Mouse (Mus musculus) midbrain, embryonic 16.5 days (tissue): ENCODE measurements at regions not wholly inside any gene's neighbourhood (a gene's known extent, or its start where the extent isn't known, plus 50 kb on each side); places are given as distances from the start of the nearest gene placed in this dataset.

Source experiments
- ATAC-seq: fragments of 200-750 bp; cut with Nextera tagmentation; 2 replicates; pipeline ENCODE4 v1.8.0; 2017; ENCODE audit warnings: moderate TSS enrichment
- H3K27ac ChIP-seq: fragments of 300-500 bp; sonication (generic); 2 replicates; pipeline ENCODE4 v1.5.1; 2014; ENCODE audit warnings: mild to moderate bottlenecking, low read length, mixed read lengths
- H3K27me3 ChIP-seq: fragments of 300-500 bp; sonication (generic); 2 replicates; pipeline ENCODE4 v1.6.1; 2014; ENCODE audit warnings: low read depth, low read length, mixed read lengths; ENCODE audit not compliant: control insufficient read depth, insufficient read depth
- H3K36me3 ChIP-seq: fragments of 300-500 bp; sonication (generic); 2 replicates; pipeline ENCODE4 v1.6.1; 2014; ENCODE audit warnings: mild to moderate bottlenecking, low read length, moderate library complexity, mixed read lengths; ENCODE audit not compliant: control insufficient read depth, insufficient read depth
- H3K4me1 ChIP-seq: fragments of 300-500 bp; sonication (generic); 2 replicates; pipeline ENCODE4 v1.6.1; 2014; ENCODE audit warnings: mild to moderate bottlenecking, low read length, mixed read lengths; ENCODE audit not compliant: control insufficient read depth, insufficient read depth
- H3K4me2 ChIP-seq: fragments of 300-500 bp; sonication (generic); 2 replicates; pipeline ENCODE4 v1.6.1; 2014; ENCODE audit warnings: mild to moderate bottlenecking, low read length, mixed read lengths
- H3K4me3 ChIP-seq: fragments of 300-500 bp; sonication (generic); 2 replicates; pipeline ENCODE4 v1.5.1; 2014; ENCODE audit warnings: low read depth, mild to moderate bottlenecking, low read length, moderate library complexity, mixed read lengths
- H3K9ac ChIP-seq: fragments of 300-500 bp; sonication (generic); 2 replicates; pipeline ENCODE4 v1.6.1; 2014; ENCODE audit warnings: low read depth, low read length, mixed read lengths
- H3K9me3 ChIP-seq: fragments of 300-500 bp; sonication (generic); replicated peaks from 2 replicates; pipeline ENCODE4 v1.6.1; 2014; ENCODE audit warnings: mild to moderate bottlenecking, low read length, mixed read lengths; ENCODE audit not compliant: control insufficient read depth, poor library complexity, severe bottlenecking
- WGBS: fragments of 180-500 bp; shearing (Covaris S2); extraction: QIAGEN DNeasy Blood & Tissue Kit; methylation state at CpG from one replicate; pipeline ENCODE4 v1.1.7; 2014; 5-methylcytosine and 5-hydroxymethylcytosine counted together

GRCm38 (mm10) chr5:41563441-41563840, 144.5 kb downstream of the Rab28 start:
- Histone ChIP-seq H3K27me3 (no peaks in the 10 kb centered on the region), H3K9me3 (no peaks in the 10 kb centered on the region), H3K36me3 (no peaks in the 10 kb centered on the region), H3K4me3 (no peak overlapping the region), H3K27ac (no peak overlapping the region), H3K9ac (no peak overlapping the region), H3K4me1 (no peaks in the 10 kb centered on the region), H3K4me2 (no peak overlapping the region)
- ATAC-seq = no peak
- WGBS = 84% methylated on average over 4 of the region's 4 CpGs

- no peak overlapping the region for H3K27ac ChIP-seq
- 94% methylated on average over 1 of the region's 1 CpGs for WGBS
- H3K36me3 ChIP-seq = no peaks in the 10 kb centered on the region
Observed at GRCm38 (mm10) chr5:41562299-41562698, 145.7 kb downstream of the Rab28 start.

GRCm38 (mm10) chr5:41556700-41557309, 151.2 kb downstream of the Rab28 start:
- Histone ChIP-seq H3K9ac (0 out of 2 replicates have a peak overlapping the region, but pooled peaks have one; percentile 20), H3K9me3 (no peaks in the 10 kb centered on the region), H3K4me2 (peak overlapping the region; percentile 48), H3K27ac (no peak overlapping the region), H3K4me1 (no peaks in the 10 kb centered on the region), H3K4me3 (peak overlapping the region; percentile 6; the same call in 1 of the 2 replicates), H3K27me3 (no peaks in the 10 kb centered on the region), H3K36me3 (no peaks in the 10 kb centered on the region)
- WGBS = 50% methylated on average over 24 of the region's 24 CpGs
- ATAC-seq = no peak

More at GRCm38 (mm10) chr5:41562299-41562698, 145.7 kb downstream of the Rab28 start:
- H3K27me3 ChIP-seq = no peaks in the 10 kb centered on the region
- H3K4me2 ChIP-seq = no peak overlapping the region
- H3K9ac ChIP-seq = no peak overlapping the region
- H3K4me3 ChIP-seq = no peak overlapping the region
- no peaks in the 10 kb centered on the region for H3K9me3 ChIP-seq
- H3K4me1 ChIP-seq = no peaks in the 10 kb centered on the region
- ATAC-seq = no peak

GRCm38 (mm10) chr5:41554312-41554711, 153.6 kb downstream of the Rab28 start:
- no peaks in the 10 kb centered on the region for H3K9me3 ChIP-seq

GRCm38 (mm10) chr5:41550063-41550462, 157.9 kb downstream of the Rab28 start:
- H3K9me3 ChIP-seq = no peaks in the 10 kb centered on the region
- 72% methylated on average over 2 of the region's 2 CpGs for WGBS
- no peak for ATAC-seq
- H3K27me3 ChIP-seq = no peaks in the 10 kb centered on the region
- H3K9ac ChIP-seq = no peak overlapping the region
- H3K4me3 ChIP-seq = no peak overlapping the region
- no peaks in the 10 kb centered on the region for H3K36me3 ChIP-seq
- no peak overlapping the region for H3K27ac ChIP-seq
- H3K4me1 ChIP-seq = no peaks in the 10 kb centered on the region
- no peak overlapping the region for H3K4me2 ChIP-seq

More at GRCm38 (mm10) chr5:41554312-41554711, 153.6 kb downstream of the Rab28 start:
- 92% methylated on average over 3 of the region's 3 CpGs for WGBS
- Histone ChIP-seq H3K27me3 (no peaks in the 10 kb centered on the region), H3K9ac (no peak overlapping the region), H3K4me1 (no peaks in the 10 kb centered on the region), H3K36me3 (no peaks in the 10 kb centered on the region), H3K4me2 (no peak overlapping the region), H3K27ac (no peak overlapping the region), H3K4me3 (no peak overlapping the region)
- ATAC-seq = no peak

GRCm38 (mm10) chr5:41546909-41547308, 161.0 kb downstream of the Rab28 start:
- no peaks in the 10 kb centered on the region for H3K36me3 ChIP-seq
- 81% methylated on average over 4 of the region's 4 CpGs for WGBS
- H3K4me2 ChIP-seq = no peak overlapping the region
- no peaks in the 10 kb centered on the region for H3K9me3 ChIP-seq
- no peaks in the 10 kb centered on the region for H3K27me3 ChIP-seq
- ATAC-seq = no peak
- H3K4me3 ChIP-seq = no peak overlapping the region
- no peak overlapping the region for H3K9ac ChIP-seq
- H3K27ac ChIP-seq = no peak overlapping the region
- no peaks in the 10 kb centered on the region for H3K4me1 ChIP-seq

GRCm38 (mm10) chr5:41540789-41541188, 167.2 kb downstream of the Rab28 start:
- ATAC-seq = no peak
- Histone ChIP-seq H3K36me3 (no peaks in the 10 kb centered on the region), H3K4me1 (no peaks in the 10 kb centered on the region), H3K27ac (no peak overlapping the region), H3K4me3 (no peak overlapping the region), H3K27me3 (no peaks in the 10 kb centered on the region), H3K9ac (no peak overlapping the region), H3K4me2 (no peak overlapping the region), H3K9me3 (no peaks in the 10 kb centered on the region)
- WGBS = 15% methylated on average over 1 of the region's 1 CpGs

- Histone ChIP-seq H3K4me2 (no peak overlapping the region), H3K9me3 (no peaks in the 10 kb centered on the region), H3K27me3 (no peaks in the 10 kb centered on the region), H3K27ac (no peak overlapping the region), H3K9ac (no peak overlapping the region), H3K36me3 (no peaks in the 10 kb centered on the region), H3K4me1 (no peaks in the 10 kb centered on the region), H3K4me3 (no peak overlapping the region)
- 72% methylated on average over 2 of the region's 2 CpGs for WGBS
- peak; percentile 58; the same call in 1 of the 2 replicates for ATAC-seq
Observed at GRCm38 (mm10) chr5:41534598-41534997, 173.4 kb downstream of the Rab28 start.
